Mouse (Mus musculus): Measurements from ENCODE around the gene Wnk3. TPM values are rescaled to one million over a fixed set of nuclear protein-coding genes. Genes with fewer than 3 reads are reported as not detected.

Gene Wnk3
- polyA plus RNA-seq, 1 experiment from 2014 or later: 1.3 TPM

- no peak overlapping the region for H3K27ac ChIP-seq
- 35% methylated on average over 11 of the region's 11 CpGs for WGBS
- no peaks in the 10 kb centered on the region for H3K9me3 ChIP-seq
- H3K4me2 ChIP-seq: peak overlapping the region; percentile 64
- no peak for ATAC-seq (ENCODE audit: insufficient read depth, low FRiP score, low read depth)
- no peaks in the 10 kb centered on the region for H3K27me3 ChIP-seq (replicated peaks)
- no peaks in the 10 kb centered on the region for H3K4me1 ChIP-seq
- no peaks in the 10 kb centered on the region for H3K36me3 ChIP-seq
- peak overlapping the region; percentile 67 for H3K4me3 ChIP-seq (replicated peaks)
- no peak overlapping the region for H3K9ac ChIP-seq
Observed at GRCm38 (mm10) chrX:151345333-151346125, 147.7 kb downstream of the Wnk3 start.

GRCm38 (mm10) chrX:151347278-151347677 is 149.4 kb downstream of the Wnk3 start:
- no peaks in the 10 kb centered on the region for H3K36me3 ChIP-seq
- H3K4me1 ChIP-seq: no peaks in the 10 kb centered on the region
- no peak overlapping the region for H3K4me3 ChIP-seq (replicated peaks)
- no peaks in the 10 kb centered on the region for H3K9me3 ChIP-seq
- no peak for ATAC-seq (ENCODE audit: insufficient read depth, low FRiP score, low read depth)
- H3K9ac ChIP-seq: no peak overlapping the region
- H3K4me2 ChIP-seq: no peak overlapping the region
- H3K27me3 ChIP-seq (replicated peaks): no peaks in the 10 kb centered on the region
- H3K27ac ChIP-seq: no peak overlapping the region

DNA sequence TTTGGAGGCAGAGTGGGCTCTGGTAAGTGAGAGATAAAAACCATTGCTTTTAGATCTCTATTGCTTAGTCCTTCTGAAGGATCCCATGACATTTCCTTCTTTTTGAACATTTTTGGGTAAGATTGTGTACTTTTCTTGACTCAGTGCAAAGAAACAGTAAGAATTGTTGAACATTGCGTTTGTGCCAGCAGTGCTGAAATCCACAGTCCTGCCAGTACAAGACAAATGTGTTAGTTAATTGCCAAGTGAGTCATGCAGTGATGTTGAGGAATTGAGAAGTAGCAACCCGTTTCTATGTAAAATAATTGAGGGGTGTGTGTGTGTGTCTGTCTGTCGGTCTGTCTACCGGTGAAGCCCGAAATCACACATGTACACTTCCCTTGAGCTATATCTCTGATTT is 151.4 kb downstream of the Wnk3 start:
- Histone ChIP-seq H3K36me3 (no peaks in the 10 kb centered on the region), H3K4me1 (no peaks in the 10 kb centered on the region), H3K9ac (no peak overlapping the region), H3K27ac (no peak overlapping the region), H3K9me3 (no peaks in the 10 kb centered on the region), H3K4me3 (replicated peaks) (no peak overlapping the region), H3K4me2 (no peak overlapping the region), H3K27me3 (replicated peaks) (no peaks in the 10 kb centered on the region)
- 83% methylated on average over 5 of the region's 5 CpGs for WGBS
- no peak for ATAC-seq (ENCODE audit: insufficient read depth, low FRiP score, low read depth)

Other genes starting within 250 kb of the Wnk3 start
- 26.8 and 29.4 TPM in 2 replicates for gene Gnl3l, start 180.8 kb upstream of the Wnk3 start, polyA plus RNA-seq (2015; fragmentation: Nextera tagmentation; extraction: Ambion mirVana)
- gene Fgd1, start 151.9 kb upstream of the Wnk3 start, polyA plus RNA-seq (2015; fragmentation: Nextera tagmentation; extraction: Ambion mirVana): 7.7 and 8.1 TPM in 2 replicates
- 31.6 and 32.3 TPM in 2 replicates for gene Tsr2, start 101.5 kb upstream of the Wnk3 start, polyA plus RNA-seq (2015; fragmentation: Nextera tagmentation; extraction: Ambion mirVana)
- 3.5 and 4.3 TPM in 2 replicates for gene Fam120c, start 146.1 kb downstream of the Wnk3 start, polyA plus RNA-seq (2015; fragmentation: Nextera tagmentation; extraction: Ambion mirVana)